Mouse (Mus musculus) heart, postnatal 0 days (tissue): Measurements from ENCODE around the gene Trim17.

Source experiments
- CTCF ChIP-seq: IDR thresholded peaks from 2 replicates; pipeline ENCODE4 v1.5.1; 2016; ENCODE audit warnings: antibody characterized with exemption, control low read depth, low read depth
- EP300 ChIP-seq: IDR thresholded peaks from 2 replicates; pipeline ENCODE4 v1.6.1; 2016; ENCODE audit warnings: antibody characterized with exemption, low read depth

DNA sequence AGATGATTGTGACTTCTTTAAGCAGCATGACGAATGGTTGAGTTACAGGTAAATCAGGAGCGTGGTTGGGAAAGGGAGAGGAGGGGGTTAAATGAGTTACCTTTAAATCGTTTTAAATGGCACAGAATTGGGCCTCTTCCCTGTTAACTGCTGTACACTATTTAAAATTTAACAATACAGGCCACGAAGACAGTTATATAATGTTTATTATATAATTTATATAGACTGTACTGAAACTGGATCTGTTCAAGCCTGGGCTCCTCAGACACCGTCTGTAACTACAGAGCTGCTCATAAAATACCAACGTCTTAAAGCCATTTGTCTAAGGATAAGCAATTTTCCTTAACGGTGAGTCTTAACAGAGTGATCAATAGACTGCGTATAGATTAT is 1.4 kb downstream of the Trim17 start:
- no peak for TF ChIP-seq CTCF
- no peak for TF ChIP-seq EP300
